29 mouse cellular contexts compared by ENCODE assay signal in the genomic region with DNA sequence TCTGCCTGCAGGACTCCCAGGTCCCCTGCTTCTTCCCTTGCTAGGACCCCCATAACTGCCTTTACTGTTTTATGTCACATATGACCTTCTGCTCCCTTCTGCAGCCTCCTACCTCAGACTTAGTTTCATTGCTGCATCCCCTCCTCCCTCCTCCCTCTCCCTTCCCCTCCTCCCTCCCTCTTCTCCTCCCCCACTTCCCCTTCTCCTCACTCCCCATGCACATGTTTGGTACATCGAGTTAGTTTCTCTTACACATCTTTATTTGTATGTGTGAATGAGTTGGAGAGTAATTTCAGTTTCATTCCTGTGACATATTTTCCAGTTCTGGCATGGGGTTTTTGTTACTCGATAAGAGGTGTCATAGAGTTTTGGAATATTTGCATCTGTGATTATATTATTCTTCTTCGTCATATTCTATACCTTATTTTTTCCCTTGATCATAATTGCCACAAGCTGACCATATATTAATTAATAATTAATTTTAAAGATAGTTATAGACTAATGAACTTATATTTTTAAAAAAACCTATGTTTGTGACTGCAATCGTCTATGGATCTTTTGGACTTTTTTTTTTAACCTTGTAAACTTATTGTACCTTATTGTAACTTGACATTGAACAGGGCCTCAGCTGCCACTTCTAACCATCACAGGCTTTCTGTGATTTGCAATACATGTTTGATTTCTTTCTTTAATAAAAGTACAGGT.
DNase-seq lines count a peak whose midpoint lies in the region; ATAC-seq lines count a peak whose summit lies in the region.
"Had no signal": no experiment of that assay in that cellular context is flagged by ENCODE, and none has a peak within 500 bp of the region (broad histone marks: within the 10 kb centered on the region; RNA-seq: fewer than 3 reads in every experiment).

No protein-coding gene starts in this region.

- intact Hi-C loops in heart, postnatal 14 days (cut with DNase I) = loop anchor here (10.0 kb wide), 1 partner anchor 65 kb away; the partner anchor contains the start of gene Map3k5

- no peak overlapping the region for H3K9ac ChIP-seq in forebrain, embryonic 14.5 days (ENCODE audit: low read length)
- H3K9ac ChIP-seq: forebrain, embryonic 13.5 days; heart, embryonic 12.5 days; hindbrain, embryonic 14.5 days; liver, embryonic 14.5 days; midbrain, embryonic 12.5 days; neural tube, embryonic 15.5 days had no signal

- ATAC-seq in activated CD4-positive, CD25-positive, alpha-beta regulatory T cell, adult 4 months = peak; percentile 48
- peak; percentile 72 for ATAC-seq in megakaryocyte, adult 5-6 weeks (ENCODE audit: poor library complexity, severe bottlenecking)
- ATAC-seq in neutrophil, adult 5-6 weeks (ENCODE audit: extremely low read depth, insufficient number of reproducible peaks, low FRiP score, poor library complexity, severe bottlenecking) = peak; percentile 45; the same call in 1 of the 2 replicates
- ATAC-seq in forebrain, embryonic 14.5 days = no peak
- ATAC-seq: forebrain, embryonic 13.5 days had no signal

- H3K36me3 ChIP-seq in forebrain, embryonic 14.5 days (ENCODE audit: control insufficient read depth, insufficient read depth, low read length) = no peaks in the 10 kb centered on the region
- H3K36me3 ChIP-seq: G1E; heart, embryonic 12.5 days; midbrain, embryonic 12.5 days; neural tube, embryonic 15.5 days had no signal

- no peak overlapping the region for H3K4me2 ChIP-seq in forebrain, embryonic 14.5 days (ENCODE audit: low read length)
- H3K4me2 ChIP-seq: forebrain, embryonic 13.5 days; heart, embryonic 12.5 days; hindbrain, embryonic 14.5 days; midbrain, embryonic 12.5 days; neural tube, embryonic 15.5 days had no signal

- peak; percentile 81 for DNase-seq in heart, adult 11 months
- no peak for DNase-seq in heart, postnatal 14 days
- no peak for DNase-seq in forebrain, embryonic 14.5 days (ENCODE audit: low spot score)
- no peak for DNase-seq in lung, postnatal 10 days
- no peak for DNase-seq in embryo, embryonic 10 days (ENCODE audit: low spot score)
- DNase-seq: adrenal gland, postnatal 14 days; cerebellum, adult 11-12 months; cerebellum, postnatal 10 days; gastrocnemius, postnatal 25 days; heart, adult 2 months; kidney, adult 18-20 months; kidney, postnatal 4 days; layer of hippocampus, adult 9-11 months; liver; lung, adult 2 months; lung, postnatal 14 days; spleen, adult 18-20 months had no signal

- no peaks in the 10 kb centered on the region for H3K9me3 ChIP-seq in forebrain, embryonic 14.5 days (replicated peaks; ENCODE audit: control insufficient read depth, low read length)
- H3K9me3 ChIP-seq: forebrain, embryonic 13.5 days; G1E; midbrain, embryonic 12.5 days; neural tube, embryonic 15.5 days had no signal

- no peak overlapping the region for H3K4me3 ChIP-seq in forebrain, embryonic 14.5 days (ENCODE audit: low read depth, low read length)
- H3K4me3 ChIP-seq: forebrain, embryonic 13.5 days; heart, adult 2 months; heart, embryonic 12.5 days; midbrain, embryonic 12.5 days; neural tube, embryonic 15.5 days had no signal

- WGBS in forebrain, embryonic 14.5 days = 77% methylated on average over 4 of the region's 4 CpGs

- no peaks in the 10 kb centered on the region for H3K27me3 ChIP-seq in forebrain, embryonic 14.5 days (replicated peaks; ENCODE audit: control insufficient read depth, insufficient read depth, low read length)
- H3K27me3 ChIP-seq: forebrain, embryonic 13.5 days had no signal

- no peak overlapping the region for H3K27ac ChIP-seq in forebrain, embryonic 14.5 days (ENCODE audit: low read depth, low read length)
- H3K27ac ChIP-seq: forebrain, embryonic 13.5 days; heart, adult 2 months; hindbrain, embryonic 14.5 days; kidney, postnatal 0 days; liver, embryonic 14.5 days; midbrain, embryonic 12.5 days; neural tube, embryonic 15.5 days; stomach, postnatal 0 days had no signal

- H3K4me1 ChIP-seq in forebrain, embryonic 14.5 days (ENCODE audit: control insufficient read depth, insufficient read depth, low read length) = peaks cover 2% of the 10 kb centered on the region; the same call in 1 of the 2 replicates
- H3K4me1 ChIP-seq: neural tube, embryonic 15.5 days had no signal
